Mouse (Mus musculus) forebrain, postnatal 0 days (tissue): ENCODE results near the gene Samd15. TPM values are rescaled to one million over a fixed set of nuclear protein-coding genes. Genes with fewer than 3 reads are reported as not detected.
A peak's percentile ranks its signal among the peaks of the same experiment; 100 is the strongest.
"Not testable (repeated sequence)": the region's sequence is repeated elsewhere in the genome, so short reads cannot be mapped to it uniquely, and the experiment has no call there.

Experiments
- ATAC-seq: fragments of 200-750 bp; cut with Nextera tagmentation; 2 replicates; pipeline ENCODE4 v1.8.0; 2017; ENCODE audit warnings: mild to moderate bottlenecking, moderate library complexity
- DNase-seq: peaks from one replicate; pipeline ENCODE4 v3.0.0-alpha.2; 2015
- H3K27ac ChIP-seq: fragments of 300-500 bp; sonication (generic); 2 replicates; pipeline ENCODE4 v1.5.1; 2014; ENCODE audit warnings: low read depth, mild to moderate bottlenecking, antibody characterized with exemption, low read length, moderate library complexity, mixed read lengths
- H3K27me3 ChIP-seq: fragments of 300-500 bp; sonication (generic); 2 replicates; pipeline ENCODE4 v1.6.1; 2014; ENCODE audit warnings: mild to moderate bottlenecking, low read length, mixed read lengths; ENCODE audit not compliant: insufficient read depth
- H3K36me3 ChIP-seq: fragments of 300-500 bp; sonication (generic); 2 replicates; pipeline ENCODE4 v1.6.1; 2014; ENCODE audit warnings: mild to moderate bottlenecking, moderate library complexity; ENCODE audit not compliant: insufficient read depth
- H3K4me1 ChIP-seq: fragments of 300-500 bp; sonication (generic); 2 replicates; pipeline ENCODE4 v1.6.1; 2014; ENCODE audit warnings: antibody characterized with exemption; ENCODE audit not compliant: insufficient read depth
- H3K4me2 ChIP-seq: fragments of 300-500 bp; sonication (generic); 2 replicates; pipeline ENCODE4 v1.6.1; 2014; ENCODE audit warnings: low read depth, mild to moderate bottlenecking, moderate library complexity
- H3K4me3 ChIP-seq: fragments of 300-500 bp; sonication (generic); 2 replicates; pipeline ENCODE4 v1.5.1; 2014; ENCODE audit warnings: low read depth, low read length, mixed read lengths
- H3K9ac ChIP-seq: fragments of 300-500 bp; sonication (generic); 2 replicates; pipeline ENCODE4 v1.6.1; 2014; ENCODE audit warnings: mild to moderate bottlenecking
- H3K9me3 ChIP-seq: fragments of 300-500 bp; sonication (generic); 2 replicates; pipeline ENCODE4 v1.6.1; 2016; ENCODE audit warnings: low read length
- CTCF ChIP-seq: sonication (generic); IDR thresholded peaks from 2 replicates; pipeline ENCODE4 v1.5.1; 2016; ENCODE audit warnings: antibody characterized with exemption, control low read depth, low read depth
- WGBS: fragments of 180-500 bp; shearing (Covaris S2); extraction: QIAGEN DNeasy Blood & Tissue Kit; methylation state at CpG from one replicate; pipeline ENCODE4 v1.1.7; 2014; 5-methylcytosine and 5-hydroxymethylcytosine counted together
- polyA plus RNA-seq: library from polyadenylated mRNA; unstranded; fragments of >200 nt; fragmentation: Nextera tagmentation; extraction: Ambion mirVana; gene quantifications from 2 replicates; pipeline ENCODE4 v1.2.1, GENCODE M21; 2015
- total RNA-seq: library from RNA; depleted of rRNA; stranded (reverse); fragments of >200 nt; gene quantifications from 2 replicates; pipeline ENCODE4 v1.2.3, GENCODE M21; 2014

Gene Samd15
- total and polyA plus RNA-seq, 2 experiments from 2014 or later, result 1.5 to 7.4 TPM

DNA sequence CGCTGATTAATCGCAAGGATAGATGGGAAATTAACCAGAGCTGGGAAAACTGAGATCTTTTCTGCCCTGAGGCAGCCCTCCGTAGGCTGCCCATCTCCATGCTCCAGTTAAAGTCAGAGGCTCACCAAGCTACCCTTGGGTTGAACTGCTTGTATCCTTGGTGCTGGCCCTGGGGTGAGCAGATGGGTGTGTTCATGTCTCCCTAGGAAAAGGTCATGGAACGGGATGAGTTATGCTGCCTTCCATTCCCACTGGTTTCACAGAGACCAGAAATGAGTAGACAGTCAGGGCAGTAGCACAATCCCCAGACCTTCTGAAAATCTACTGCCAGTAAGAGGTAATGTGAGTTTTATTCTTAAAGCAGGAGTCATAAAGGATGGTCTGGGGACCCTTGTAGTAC, 21.9 kb upstream of the Samd15 start:
- Histone ChIP-seq H3K4me3 (no peak overlapping the region), H3K27ac (no peak overlapping the region), H3K9ac (no peak overlapping the region), H3K36me3 (peaks cover 21% of the 10 kb centered on the region), H3K9me3 (no peaks in the 10 kb centered on the region), H3K27me3 (no peaks in the 10 kb centered on the region), H3K4me2 (no peak overlapping the region), H3K4me1 (no peaks in the 10 kb centered on the region)
- DNase-seq (no peak), ATAC-seq (no peak)
- TF ChIP-seq CTCF, result no peak
- WGBS, result 96% methylated on average over 4 of the region's 4 CpGs

DNA sequence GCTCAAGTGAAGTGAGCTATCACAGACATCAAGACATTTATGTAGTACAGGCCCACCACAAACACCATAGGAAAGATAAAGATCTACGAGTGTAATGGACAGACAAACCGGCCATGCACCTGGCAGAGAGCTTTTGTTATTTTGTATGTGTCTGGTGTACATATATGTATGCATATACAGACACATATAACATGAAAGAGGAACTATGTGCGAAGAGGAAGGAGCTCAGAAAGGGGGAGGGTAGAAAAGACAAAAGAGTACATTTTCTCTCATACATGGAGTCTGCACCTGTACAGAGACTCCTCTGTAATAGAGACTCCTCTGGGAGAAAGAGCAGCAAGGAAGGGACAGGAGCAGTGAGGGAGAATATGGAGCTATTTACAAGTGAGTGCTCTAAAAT, 6.5 kb upstream of the Samd15 start:
- Histone ChIP-seq H3K4me3 (no peak overlapping the region), H3K4me1 (no peaks in the 10 kb centered on the region), H3K9ac (no peak overlapping the region), H3K4me2 (no peak overlapping the region), H3K36me3 (no peaks in the 10 kb centered on the region), H3K27ac (no peak overlapping the region), H3K27me3 (no peaks in the 10 kb centered on the region), H3K9me3 (no peaks in the 10 kb centered on the region)
- 91% methylated on average over 3 of the region's 3 CpGs for WGBS
- TF ChIP-seq CTCF, result no peak
- ATAC-seq, result no peak
- no peak for DNase-seq

DNA sequence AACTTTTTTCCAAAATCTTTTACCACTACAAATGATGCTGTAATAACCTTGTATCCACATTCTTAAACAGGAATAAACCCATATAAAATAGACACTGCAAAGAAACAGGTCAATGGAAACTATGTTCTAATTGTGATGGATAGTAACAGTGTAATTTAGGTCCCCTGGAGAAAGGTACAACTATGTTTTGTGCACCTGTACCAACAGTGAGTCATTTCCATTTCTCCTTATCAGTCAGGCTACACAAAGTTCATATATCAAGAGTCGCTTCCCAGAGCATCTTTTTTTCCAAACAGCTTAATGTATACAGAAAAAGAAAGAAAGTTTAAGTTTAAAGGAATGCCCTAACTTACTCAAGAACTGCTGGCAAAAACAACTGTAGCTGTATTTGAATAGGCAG, 4.5 kb upstream of the Samd15 start:
- Histone ChIP-seq H3K27ac (no peak overlapping the region), H3K36me3 (no peaks in the 10 kb centered on the region), H3K9me3 (no peaks in the 10 kb centered on the region), H3K27me3 (no peaks in the 10 kb centered on the region), H3K4me2 (no peak overlapping the region), H3K4me3 (no peak overlapping the region), H3K4me1 (peaks cover 5% of the 10 kb centered on the region; the same call in 1 of the 2 replicates), H3K9ac (no peak overlapping the region)
- no peak for ATAC-seq
- 84% methylated on average over 1 of the region's 1 CpGs for WGBS
- no peak for DNase-seq
- no peak for TF ChIP-seq CTCF

DNA sequence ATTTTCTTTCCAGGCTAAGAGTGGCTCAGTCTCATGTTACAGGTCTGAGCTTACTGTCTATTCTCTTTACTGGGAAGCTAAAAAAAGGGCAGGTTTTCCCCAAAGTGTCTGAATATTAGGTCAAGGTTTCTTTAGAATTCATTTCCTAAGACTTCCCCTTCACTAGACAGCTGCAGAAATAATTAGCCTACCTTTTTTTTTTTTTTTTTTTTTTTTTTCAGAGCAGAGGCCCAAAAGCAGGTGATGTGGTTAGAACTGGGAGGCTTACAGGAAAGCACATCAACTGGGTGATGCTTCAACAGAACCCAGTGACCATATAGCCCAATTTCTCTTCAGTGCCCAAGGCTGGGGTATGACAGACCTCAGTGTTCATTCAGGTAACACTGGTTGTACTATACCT, 3.2 kb upstream of the Samd15 start:
- ATAC-seq, result no peak
- no peak overlapping the region for H3K4me2 ChIP-seq
- H3K9me3 ChIP-seq, result no peaks in the 10 kb centered on the region
- no peaks in the 10 kb centered on the region for H3K27me3 ChIP-seq
- DNase-seq, result no peak
- TF ChIP-seq CTCF, result no peak
- H3K27ac ChIP-seq, result no peak overlapping the region
- H3K9ac ChIP-seq, result no peak overlapping the region
- peaks cover 8% of the 10 kb centered on the region; the same call in 1 of the 2 replicates for H3K4me1 ChIP-seq
- H3K4me3 ChIP-seq, result no peak overlapping the region
- no peaks in the 10 kb centered on the region for H3K36me3 ChIP-seq

DNA sequence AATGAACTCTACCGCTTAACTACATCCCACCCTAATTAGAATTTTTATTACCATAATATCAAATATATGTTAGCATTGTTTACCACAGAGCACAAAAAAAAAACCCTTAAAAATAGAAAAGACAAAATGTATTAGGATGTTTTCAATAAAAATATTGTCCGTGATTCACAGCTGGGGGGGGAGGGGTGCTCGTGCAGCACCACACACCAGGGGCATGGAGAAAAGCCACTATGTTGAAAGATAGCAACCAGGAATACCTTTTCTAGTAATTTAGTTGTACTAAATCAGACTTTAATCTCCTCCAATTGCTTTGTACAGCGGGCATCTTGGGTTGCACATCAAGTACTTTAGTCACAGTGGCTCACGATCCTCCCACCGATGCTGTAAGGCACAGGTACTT, 731 bp upstream of the Samd15 start:
- H3K36me3 ChIP-seq, result no peaks in the 10 kb centered on the region
- H3K4me3 ChIP-seq, result peak overlapping the region; percentile 91
- no peak for TF ChIP-seq CTCF
- ATAC-seq (no peak), DNase-seq (no peak)
- H3K27ac ChIP-seq, result no peak overlapping the region
- no peaks in the 10 kb centered on the region for H3K27me3 ChIP-seq
- peaks cover 8% of the 10 kb centered on the region; the same call in 1 of the 2 replicates for H3K4me1 ChIP-seq
- 42% methylated on average over 6 of the region's 6 CpGs for WGBS
- H3K4me2 ChIP-seq, result peak overlapping the region; percentile 81
- peak overlapping the region; percentile 92 for H3K9ac ChIP-seq
- H3K9me3 ChIP-seq, result no peaks in the 10 kb centered on the region

DNA sequence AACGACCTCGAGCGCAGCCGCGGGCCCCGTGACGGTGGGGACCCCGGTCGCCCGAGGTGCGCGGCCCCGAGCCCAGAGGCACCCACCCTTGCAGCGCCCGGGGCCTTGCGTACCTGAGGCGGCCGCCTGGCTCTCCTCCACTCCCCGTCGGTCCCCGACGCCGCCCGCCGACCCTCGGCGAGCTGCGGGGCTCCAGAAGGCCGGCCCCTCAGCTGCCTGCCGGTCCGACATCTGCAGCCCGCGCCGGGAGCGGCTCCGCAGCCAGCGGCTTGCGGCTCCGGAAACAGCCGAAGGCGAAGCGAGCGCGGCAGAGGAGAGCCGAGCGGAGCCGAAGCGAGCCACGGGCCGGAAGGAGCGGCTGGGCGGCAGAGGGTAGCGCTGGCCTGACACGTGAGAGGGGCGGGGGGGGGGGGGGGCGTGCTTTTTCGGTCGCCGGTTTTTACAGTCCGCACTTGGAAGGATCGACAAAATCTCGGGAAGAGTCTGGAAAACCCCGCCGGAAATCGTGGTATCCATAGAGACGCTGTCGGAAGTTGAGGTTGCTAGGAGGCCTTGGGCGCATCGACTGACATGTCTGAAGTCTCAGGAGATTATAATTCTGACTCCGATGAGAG, 557 bp downstream of the Samd15 start, which contains the start of gene Tmed8:
Gene Tmed8 (minus strand): TSS at position 482 of the 614 bp plus-strand sequence.
- Histone ChIP-seq H3K4me3 (peak within 1 kb of the TSS; percentile 91), H3K9ac (peak within 1 kb of the TSS; percentile 92), H3K36me3 (no peaks in the 10 kb centered on the region), H3K27ac (peak within 1 kb of the TSS; percentile 95), H3K9me3 (no peaks in the 10 kb centered on the region), H3K4me2 (peak within 1 kb of the TSS; percentile 81), H3K27me3 (no peaks in the 10 kb centered on the region), H3K4me1 (peaks cover 8% of the 10 kb centered on the region; the same call in 1 of the 2 replicates)
- TF ChIP-seq CTCF, result no peak
- DNase-seq, result peak; percentile 91
- peak; percentile 94 for ATAC-seq
- WGBS, result 2% methylated on average over 68 of the region's 70 CpGs

DNA sequence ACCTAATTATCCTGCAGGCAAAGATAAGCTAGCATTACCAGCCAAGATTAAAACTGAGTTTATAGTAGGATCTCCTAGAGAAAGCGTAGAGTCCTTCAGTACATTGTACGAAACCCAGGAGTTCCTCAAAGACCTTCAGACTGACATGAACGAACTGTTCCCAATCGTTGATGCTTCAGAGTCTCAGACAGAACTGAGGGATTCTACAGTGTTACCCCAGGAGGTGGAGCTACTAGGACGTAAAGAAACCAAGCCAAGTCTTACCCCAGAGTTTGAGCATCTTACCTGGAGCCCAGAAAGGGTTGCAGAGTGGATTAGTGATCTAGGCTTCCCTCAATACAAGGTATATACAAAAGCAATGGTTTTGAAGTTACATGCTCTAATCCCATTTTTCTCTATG, 2.2 kb downstream of the Samd15 start:
- peaks cover 8% of the 10 kb centered on the region; the same call in 1 of the 2 replicates for H3K4me1 ChIP-seq
- ATAC-seq, result no peak
- DNase-seq, result no peak
- no peaks in the 10 kb centered on the region for H3K9me3 ChIP-seq
- no peak overlapping the region for H3K9ac ChIP-seq
- no peak overlapping the region for H3K4me3 ChIP-seq
- no peaks in the 10 kb centered on the region for H3K36me3 ChIP-seq
- no peak overlapping the region for H3K27ac ChIP-seq
- no peak for TF ChIP-seq CTCF
- 71% methylated on average over 5 of the region's 5 CpGs for WGBS
- H3K27me3 ChIP-seq, result no peaks in the 10 kb centered on the region
- H3K4me2 ChIP-seq, result no peak overlapping the region

DNA sequence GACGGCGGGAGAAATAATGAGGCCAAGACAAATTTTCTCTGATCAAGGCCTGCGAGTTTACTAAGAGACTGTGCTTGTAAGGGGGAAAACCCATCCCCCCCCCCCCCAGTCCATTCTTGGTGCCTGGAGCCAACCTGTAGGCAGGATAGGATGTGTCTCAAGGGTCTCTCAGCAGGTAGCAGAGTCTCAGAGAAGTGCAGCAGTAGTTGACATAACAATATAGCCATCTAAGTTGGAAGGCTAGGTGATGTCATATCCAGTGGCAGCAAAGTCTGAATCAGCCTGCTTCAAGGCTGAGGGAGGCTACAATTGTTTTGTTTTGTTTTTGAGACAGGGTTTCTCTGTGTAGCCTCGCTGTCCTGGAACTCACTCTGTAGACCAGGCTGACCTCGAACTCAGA, 6.3 kb downstream of the Samd15 start:
- not testable (repeated sequence) for H3K4me2 ChIP-seq, H3K36me3 ChIP-seq, H3K27ac ChIP-seq, DNase-seq, H3K9ac ChIP-seq, ATAC-seq, H3K9me3 ChIP-seq, H3K27me3 ChIP-seq, H3K4me3 ChIP-seq, H3K4me1 ChIP-seq
- 93% methylated on average over 5 of the region's 5 CpGs for WGBS
